22 mouse cellular contexts compared by ENCODE assay signal in the genomic region with DNA sequence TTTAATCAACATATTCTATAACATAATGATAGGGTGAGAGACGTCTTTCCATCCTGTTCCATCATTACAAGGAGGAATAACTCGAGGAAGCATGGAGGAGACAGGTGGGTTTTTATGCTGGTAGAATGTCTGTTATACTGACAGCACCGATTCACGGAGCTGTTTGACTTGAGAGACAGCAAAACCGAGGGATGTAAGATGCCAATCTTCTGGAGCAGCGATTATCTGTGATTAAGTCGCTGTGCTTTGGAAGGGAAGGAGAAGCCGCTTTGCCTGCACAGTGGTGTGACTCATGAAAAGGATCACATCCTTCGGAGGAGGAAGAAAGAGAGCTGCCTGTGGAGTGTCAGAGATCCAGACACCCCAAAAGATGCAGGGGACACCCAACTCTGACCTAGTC.
"Had no signal": no experiment of that assay in that cellular context is flagged by ENCODE, and none has a peak within 500 bp of the region (broad histone marks: within the 10 kb centered on the region; RNA-seq: fewer than 3 reads in every experiment).

No protein-coding gene starts in this region.

- H3K9me3 ChIP-seq: lung, embryonic 15.5 days; megakaryocyte, embryonic 14.5 days; midbrain, embryonic 10.5 days; midbrain, embryonic 12.5 days; neural tube, embryonic 13.5 days; neural tube, embryonic 15.5 days had no signal

- H3K9ac ChIP-seq: lung, embryonic 15.5 days; midbrain, embryonic 12.5 days; neural tube, embryonic 13.5 days; neural tube, embryonic 15.5 days had no signal

- H3K27me3 ChIP-seq: lung, embryonic 15.5 days; midbrain, embryonic 12.5 days; neural tube, embryonic 13.5 days; neural tube, embryonic 15.5 days had no signal

- H3K4me3 ChIP-seq: lung, embryonic 15.5 days; megakaryocyte, embryonic 14.5 days; midbrain, embryonic 10.5 days; midbrain, embryonic 12.5 days; myocyte; neural tube, embryonic 13.5 days; neural tube, embryonic 15.5 days had no signal

- H3K27ac ChIP-seq: lung, embryonic 15.5 days; macrophage; midbrain, embryonic 10.5 days; midbrain, embryonic 12.5 days; neural tube, embryonic 13.5 days; neural tube, embryonic 15.5 days had no signal

- ATAC-seq: lung, postnatal 0 days; midbrain, embryonic 16.5 days had no signal

- H3K4me1 ChIP-seq: lung, embryonic 15.5 days; megakaryocyte, embryonic 14.5 days; midbrain, embryonic 12.5 days; neural tube, embryonic 13.5 days; neural tube, embryonic 15.5 days had no signal

- DNase-seq: lung, adult 2 months; lung, postnatal 14 days; lung, postnatal 36 days; midbrain, embryonic 14.5 days; retina, postnatal 1 day; right cerebral cortex, adult 18-20 months; right cerebral cortex, postnatal 25 days; right cerebral cortex, postnatal 4 days; spleen, adult 18-20 months; thymus, adult 18-20 months; thymus, postnatal 14 days; thymus, postnatal 36 days had no signal

- H3K4me2 ChIP-seq: lung, embryonic 15.5 days; midbrain, embryonic 12.5 days; neural tube, embryonic 13.5 days; neural tube, embryonic 15.5 days had no signal

- H3K36me3 ChIP-seq: lung, embryonic 15.5 days; midbrain, embryonic 10.5 days; midbrain, embryonic 12.5 days; neural tube, embryonic 13.5 days; neural tube, embryonic 15.5 days had no signal
